23 mouse cellular contexts compared by ENCODE assay signal in the genomic region with DNA sequence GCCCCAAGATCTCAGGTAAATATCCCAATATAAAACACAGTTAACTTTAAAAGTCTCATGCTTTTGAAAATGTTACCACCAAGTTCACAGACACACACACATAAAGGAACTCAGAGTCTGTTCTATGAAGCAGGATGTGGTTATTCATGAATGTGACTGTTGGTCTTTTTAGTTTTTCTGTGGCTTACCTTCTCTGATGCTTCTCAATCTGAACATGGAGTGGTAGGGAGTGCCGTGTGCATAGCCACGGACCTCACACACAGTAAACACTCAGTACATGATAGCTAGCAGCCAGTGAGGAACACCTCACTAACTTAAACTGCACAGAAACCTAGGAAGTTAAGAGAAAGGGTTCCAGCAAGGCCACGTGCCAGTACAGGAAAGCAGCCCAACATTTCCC.
DNase-seq lines count a peak whose midpoint lies in the region; ATAC-seq and TF ChIP-seq lines count a peak whose summit lies in the region.
"Had no signal": no experiment of that assay in that cellular context is flagged by ENCODE, and none has a peak within 500 bp of the region (broad histone marks: within the 10 kb centered on the region; RNA-seq: fewer than 3 reads in every experiment).

No protein-coding gene starts in this region.

- 8% methylated on average over 3 of the region's 3 CpGs for WGBS in spleen, adult 2 months
- 5% methylated on average over 3 of the region's 3 CpGs for WGBS in thymus, adult 2 months

- TF ChIP-seq CTCF in spleen, adult 2 months (IDR thresholded peaks at IDR 0.05; ENCODE audit: extremely low read depth, insufficient read depth, insufficient read length, insufficient replicate concordance), result no peak
- TF ChIP-seq CTCF in thymus, adult 2 months (IDR thresholded peaks at IDR 0.05; ENCODE audit: borderline replicate concordance, control insufficient read depth, extremely low read depth, insufficient read depth, low read length, poor library complexity), result no peak

- peak; percentile 96 for ATAC-seq in activated CD4-positive, CD25-positive, alpha-beta regulatory T cell, adult 4 months
- ATAC-seq: hindbrain, postnatal 0 days; lung, postnatal 0 days; midbrain, embryonic 15.5 days had no signal

- peak in 1 of 2 experiments; percentile 45 for DNase-seq in spleen, adult 2 months (ENCODE audit: low read depth in 1 of 2, low spot score in 2 of 2)
- no peak for DNase-seq in spleen, adult 12 weeks (ENCODE audit: low spot score)
- DNase-seq in thymus, adult 2 months, result peak; percentile 13
- no peak for DNase-seq in kidney, adult 8-10 months
- no peak for DNase-seq in heart, postnatal 14 days
- no peak for DNase-seq in layer of hippocampus, adult 8-10 months (ENCODE audit: low spot score in 2 of 2)
- DNase-seq: B cell, adult 2 months; cerebellum, adult 2 months; cerebellum, postnatal 36 days; gastrocnemius, postnatal 25 days; kidney, adult 18-20 months; kidney, postnatal 14 days; left cerebral cortex, postnatal 4 days; liver; right cerebral cortex, adult 18-20 months had no signal

- no peaks in the 10 kb centered on the region for H3K27me3 ChIP-seq in spleen, adult 2 months (ENCODE audit: control insufficient read depth, insufficient read depth, low read length)
- H3K27me3 ChIP-seq in thymus, adult 2 months (ENCODE audit: control insufficient read depth, insufficient read depth, low read length), result no peaks in the 10 kb centered on the region
- H3K27me3 ChIP-seq: midbrain, embryonic 15.5 days had no signal

- peak overlapping the region; percentile 67 for H3K27ac ChIP-seq in spleen, adult 2 months (ENCODE audit: insufficient read depth, low read length)
- H3K27ac ChIP-seq in thymus, adult 2 months (ENCODE audit: control insufficient read depth, insufficient read depth, low read length), result no peak overlapping the region
- H3K27ac ChIP-seq: embryonic facial prominence, embryonic 10.5 days; heart, embryonic 15.5 days; hindbrain, postnatal 0 days; left cerebral cortex, adult 2 months; midbrain, embryonic 15.5 days had no signal

- TF ChIP-seq POLR2A in spleen, adult 2 months (IDR thresholded peaks at IDR 0.05; ENCODE audit: low read depth, low read length), result no peak
- TF ChIP-seq POLR2A in thymus, adult 2 months (IDR thresholded peaks at IDR 0.05; ENCODE audit: control insufficient read depth, extremely low read depth, insufficient read depth, low read length, poor library complexity), result no peak

- no peak overlapping the region for H3K4me3 ChIP-seq in spleen, adult 2 months (ENCODE audit: extremely low read depth, insufficient read depth, insufficient read length)
- H3K4me3 ChIP-seq in thymus, adult 2 months (ENCODE audit: control insufficient read depth, insufficient read depth, low read length), result no peak overlapping the region
- H3K4me3 ChIP-seq: embryonic facial prominence, embryonic 10.5 days; heart, embryonic 15.5 days; left cerebral cortex, adult 2 months; midbrain, embryonic 15.5 days had no signal

- H3K4me1 ChIP-seq in spleen, adult 2 months (ENCODE audit: control insufficient read depth, insufficient read depth, insufficient read length), result peaks cover 7% of the 10 kb centered on the region; the same call in 1 of the 2 replicates
- peaks cover 3% of the 10 kb centered on the region for H3K4me1 ChIP-seq in thymus, adult 2 months (replicated peaks; ENCODE audit: control insufficient read depth, insufficient read depth, low read length)
- H3K4me1 ChIP-seq: heart, embryonic 15.5 days had no signal

- intact Hi-C loops in heart, postnatal 14 days (cut with DNase I), result no loop called here

- no peaks in the 10 kb centered on the region for H3K36me3 ChIP-seq in spleen, adult 2 months (ENCODE audit: control insufficient read depth, insufficient read depth, low read length)
- no peaks in the 10 kb centered on the region for H3K36me3 ChIP-seq in thymus, adult 2 months (ENCODE audit: control insufficient read depth, insufficient read depth, low read length)
- H3K36me3 ChIP-seq: embryonic facial prominence, embryonic 10.5 days; G1E; heart, embryonic 15.5 days; midbrain, embryonic 15.5 days had no signal
